Mouse (Mus musculus): ENCODE results near the gene Vmp1. TPM values are rescaled to one million over a fixed set of nuclear protein-coding genes. Genes with fewer than 3 reads are reported as not detected.

Vmp1 gene
- polyA plus RNA-seq, 1 experiment from 2014 or later = 128 TPM

DNA sequence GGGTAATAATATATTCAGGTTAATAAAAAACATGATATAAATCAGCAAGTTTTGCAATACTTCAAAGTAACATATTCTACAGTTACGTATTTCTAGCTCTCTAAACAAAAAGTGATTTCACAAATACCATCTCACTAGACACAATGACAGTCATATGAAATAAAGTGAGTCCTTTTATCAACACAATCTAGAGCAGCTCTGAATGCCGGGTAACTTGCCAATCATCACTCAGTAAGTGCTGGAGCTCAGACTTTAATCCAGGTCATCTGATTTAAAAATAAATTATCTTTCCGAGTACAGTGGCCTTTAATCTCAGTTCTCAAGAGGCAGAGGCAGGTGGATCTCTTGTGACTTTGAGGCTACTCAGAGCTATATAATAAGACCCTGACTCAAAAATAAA, 2.2 kb downstream of the Vmp1 start:
- H3K27ac ChIP-seq (ENCODE audit: low read length) = no peak overlapping the region
- 86% methylated on average over 3 of the region's 3 CpGs for WGBS

DNA sequence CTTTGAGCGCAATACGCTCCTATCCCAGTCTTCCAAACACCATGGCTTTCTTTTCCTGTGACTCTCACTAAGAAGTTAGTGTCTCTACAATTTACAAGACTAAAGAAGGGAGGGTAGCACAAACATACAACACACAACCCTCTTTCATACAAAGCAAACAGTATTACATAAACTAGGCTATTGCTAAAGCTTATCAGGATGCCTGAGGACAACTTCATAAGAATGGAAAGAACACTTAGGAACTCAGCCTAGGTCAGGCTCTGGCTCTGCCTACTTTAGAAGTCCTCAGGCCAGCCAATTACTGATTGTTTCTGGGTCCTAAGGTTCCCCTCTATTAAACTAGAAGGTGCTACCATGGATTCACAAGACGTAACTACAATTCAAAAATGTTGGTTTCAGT, 2.9 kb downstream of the Vmp1 start:
- no peak overlapping the region for H3K27ac ChIP-seq (ENCODE audit: low read length)
- no peak overlapping the region for H3K4me3 ChIP-seq (ENCODE audit: low read depth, low read length)
- 92% methylated on average over 3 of the region's 3 CpGs for WGBS
- ATAC-seq = no peak
- H3K9me3 ChIP-seq (replicated peaks; ENCODE audit: control insufficient read depth, low read length, poor library complexity, severe bottlenecking) = no peaks in the 10 kb centered on the region
- no peak overlapping the region for H3K9ac ChIP-seq (ENCODE audit: low read depth, low read length)
- no peaks in the 10 kb centered on the region for H3K27me3 ChIP-seq (ENCODE audit: control insufficient read depth, insufficient read depth, low read depth, low read length)
- no peaks in the 10 kb centered on the region for H3K36me3 ChIP-seq (ENCODE audit: control insufficient read depth, insufficient read depth, low read length)
- peaks cover 25% of the 10 kb centered on the region for H3K4me1 ChIP-seq (ENCODE audit: control insufficient read depth, insufficient read depth, low read length)
- H3K4me2 ChIP-seq (ENCODE audit: low read length) = no peak overlapping the region

More for the DNA sequence above, 2.2 kb downstream of the Vmp1 start:
- H3K9me3 ChIP-seq (replicated peaks; ENCODE audit: control insufficient read depth, low read length, poor library complexity, severe bottlenecking) = no peaks in the 10 kb centered on the region
- no peaks in the 10 kb centered on the region for H3K36me3 ChIP-seq (ENCODE audit: control insufficient read depth, insufficient read depth, low read length)
- no peaks in the 10 kb centered on the region for H3K27me3 ChIP-seq (ENCODE audit: control insufficient read depth, insufficient read depth, low read depth, low read length)
- peaks cover 25% of the 10 kb centered on the region for H3K4me1 ChIP-seq (ENCODE audit: control insufficient read depth, insufficient read depth, low read length)
- H3K4me3 ChIP-seq (ENCODE audit: low read depth, low read length) = no peak overlapping the region
- no peak for ATAC-seq
- no peak overlapping the region for H3K9ac ChIP-seq (ENCODE audit: low read depth, low read length)
- no peak overlapping the region for H3K4me2 ChIP-seq (ENCODE audit: low read length)

DNA sequence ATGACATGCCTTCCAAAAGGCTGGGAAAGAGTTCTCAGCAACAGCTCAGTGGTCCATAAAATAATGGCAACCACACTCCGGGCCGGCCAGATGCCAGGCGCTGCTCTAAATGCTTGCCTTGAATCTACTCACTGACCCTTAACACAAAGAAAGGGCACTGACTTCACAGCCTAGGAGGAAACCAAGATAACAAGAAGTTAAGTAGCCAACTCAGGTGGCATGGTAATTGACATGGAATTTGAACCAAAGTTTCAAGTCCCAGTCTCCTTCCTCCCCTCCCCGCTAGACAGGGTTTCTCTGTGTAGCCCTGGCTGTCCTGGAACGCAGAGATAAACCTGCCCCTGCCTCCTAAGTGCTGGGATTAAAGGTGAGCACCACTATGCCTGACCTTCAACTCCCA, 4.7 kb downstream of the Vmp1 start:
- Histone ChIP-seq H3K36me3 (ENCODE audit: control insufficient read depth, insufficient read depth, low read length) (no peaks in the 10 kb centered on the region), H3K9me3 (replicated peaks; ENCODE audit: control insufficient read depth, low read length, poor library complexity, severe bottlenecking) (no peaks in the 10 kb centered on the region), H3K9ac (ENCODE audit: low read depth, low read length) (no peak overlapping the region), H3K4me2 (ENCODE audit: low read length) (no peak overlapping the region), H3K27me3 (ENCODE audit: control insufficient read depth, insufficient read depth, low read depth, low read length) (no peaks in the 10 kb centered on the region), H3K27ac (ENCODE audit: low read length) (no peak overlapping the region), H3K4me1 (ENCODE audit: control insufficient read depth, insufficient read depth, low read length) (peaks cover 14% of the 10 kb centered on the region), H3K4me3 (ENCODE audit: low read depth, low read length) (no peak overlapping the region)
- no peak for ATAC-seq
- WGBS = 27% methylated on average over 5 of the region's 5 CpGs

DNA sequence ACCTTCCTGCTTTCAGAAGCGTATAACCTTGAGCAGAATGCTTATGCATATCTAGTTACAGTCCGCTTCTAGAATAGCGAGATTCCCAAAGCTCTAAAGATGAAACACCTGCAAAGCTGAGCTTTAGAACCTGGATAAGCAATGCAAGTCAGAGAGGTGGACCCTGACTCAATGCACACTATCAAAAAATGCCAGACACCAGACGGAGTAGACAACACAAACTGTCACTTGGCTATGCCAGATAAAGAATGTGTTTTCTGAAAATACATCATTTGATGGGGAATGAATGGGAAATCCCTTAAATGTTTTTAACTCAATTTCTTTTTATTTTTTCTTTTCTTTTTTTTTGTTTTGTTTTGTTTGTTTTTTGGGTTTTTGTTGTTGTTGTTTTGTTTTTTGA, 8.1 kb downstream of the Vmp1 start:
- H3K27ac ChIP-seq (ENCODE audit: low read length) = no peak overlapping the region

DNA sequence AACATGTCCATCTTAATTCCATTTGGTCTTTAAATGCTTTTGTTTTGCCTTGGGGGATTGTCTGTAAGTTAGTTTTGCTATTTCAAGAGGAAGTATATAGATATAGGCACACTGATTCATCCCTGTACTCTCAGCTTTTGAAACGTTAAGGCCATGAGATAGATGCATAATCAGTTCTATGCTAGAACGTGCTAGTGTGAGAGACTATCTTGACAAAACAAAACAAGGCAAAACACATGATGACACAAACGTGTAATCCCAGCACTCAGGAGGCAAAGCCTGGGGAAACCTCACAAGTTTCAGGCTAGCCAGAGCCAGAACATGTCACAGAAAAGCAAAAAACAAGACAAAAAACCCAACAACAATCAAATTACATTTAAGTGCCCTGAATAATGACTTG, 10.9 kb downstream of the Vmp1 start:
- no peaks in the 10 kb centered on the region for H3K9me3 ChIP-seq (replicated peaks; ENCODE audit: control insufficient read depth, low read length, poor library complexity, severe bottlenecking)
- WGBS = 80% methylated on average over 3 of the region's 3 CpGs
- H3K27ac ChIP-seq (ENCODE audit: low read length) = no peak overlapping the region
- H3K27me3 ChIP-seq (ENCODE audit: control insufficient read depth, insufficient read depth, low read depth, low read length) = no peaks in the 10 kb centered on the region
- no peak for ATAC-seq
- no peak overlapping the region for H3K4me3 ChIP-seq (ENCODE audit: low read depth, low read length)
- H3K4me2 ChIP-seq (ENCODE audit: low read length) = no peak overlapping the region
- H3K36me3 ChIP-seq (ENCODE audit: control insufficient read depth, insufficient read depth, low read length) = no peaks in the 10 kb centered on the region
- no peak overlapping the region for H3K9ac ChIP-seq (ENCODE audit: low read depth, low read length)
- 0 out of 2 replicates have a peak, but pooled peaks cover 2% of the 10 kb centered on the region for H3K4me1 ChIP-seq (ENCODE audit: control insufficient read depth, insufficient read depth, low read length)

More for the DNA sequence above, 8.1 kb downstream of the Vmp1 start:
- 91% methylated on average over 4 of the region's 4 CpGs for WGBS
- Histone ChIP-seq H3K9me3 (replicated peaks; ENCODE audit: control insufficient read depth, low read length, poor library complexity, severe bottlenecking) (no peaks in the 10 kb centered on the region), H3K4me1 (ENCODE audit: control insufficient read depth, insufficient read depth, low read length) (0 out of 2 replicates have a peak, but pooled peaks cover 2% of the 10 kb centered on the region), H3K4me3 (ENCODE audit: low read depth, low read length) (no peak overlapping the region), H3K9ac (ENCODE audit: low read depth, low read length) (no peak overlapping the region), H3K4me2 (ENCODE audit: low read length) (no peak overlapping the region), H3K27me3 (ENCODE audit: control insufficient read depth, insufficient read depth, low read depth, low read length) (no peaks in the 10 kb centered on the region), H3K36me3 (ENCODE audit: control insufficient read depth, insufficient read depth, low read length) (no peaks in the 10 kb centered on the region)
- ATAC-seq = no peak

DNA sequence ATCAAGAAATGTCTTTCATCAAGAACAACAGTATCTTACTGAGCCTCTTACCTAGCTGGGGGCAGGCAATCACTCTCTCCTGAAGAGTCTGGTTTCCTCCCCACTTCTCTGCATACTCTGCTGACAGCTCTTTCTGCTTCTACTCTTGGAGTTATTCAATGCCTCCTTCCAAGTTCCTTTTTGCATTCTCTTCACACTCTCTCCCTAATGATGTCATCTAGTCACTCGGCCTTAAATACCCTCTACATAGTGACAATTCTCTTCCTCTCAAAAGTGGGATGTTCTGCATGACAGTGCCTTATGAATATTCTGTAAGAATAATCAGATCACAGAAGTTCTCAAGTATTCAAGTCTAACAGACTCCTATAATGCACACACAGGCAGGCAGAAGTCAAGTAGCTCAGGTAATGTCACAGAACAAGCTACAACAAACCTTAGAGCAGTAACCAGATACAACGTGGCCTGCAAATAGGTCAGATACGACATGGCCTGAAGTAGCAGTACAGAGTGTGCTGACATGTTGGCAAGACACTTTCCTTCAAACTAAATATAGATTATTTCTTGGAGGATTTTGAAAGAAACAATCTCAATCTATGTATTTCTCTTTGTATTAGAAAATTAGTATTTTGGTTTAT, 12.5 kb downstream of the Vmp1 start:
- Histone ChIP-seq H3K27ac (ENCODE audit: low read length) (no peak overlapping the region), H3K27me3 (ENCODE audit: control insufficient read depth, insufficient read depth, low read depth, low read length) (no peaks in the 10 kb centered on the region), H3K4me3 (ENCODE audit: low read depth, low read length) (no peak overlapping the region), H3K9me3 (replicated peaks; ENCODE audit: control insufficient read depth, low read length, poor library complexity, severe bottlenecking) (no peaks in the 10 kb centered on the region), H3K4me1 (ENCODE audit: control insufficient read depth, insufficient read depth, low read length) (0 out of 2 replicates have a peak, but pooled peaks cover 2% of the 10 kb centered on the region), H3K4me2 (ENCODE audit: low read length) (no peak overlapping the region), H3K36me3 (ENCODE audit: control insufficient read depth, insufficient read depth, low read length) (no peaks in the 10 kb centered on the region), H3K9ac (ENCODE audit: low read depth, low read length) (no peak overlapping the region)
- ATAC-seq = no peak
- 64% methylated on average over 3 of the region's 3 CpGs for WGBS

DNA sequence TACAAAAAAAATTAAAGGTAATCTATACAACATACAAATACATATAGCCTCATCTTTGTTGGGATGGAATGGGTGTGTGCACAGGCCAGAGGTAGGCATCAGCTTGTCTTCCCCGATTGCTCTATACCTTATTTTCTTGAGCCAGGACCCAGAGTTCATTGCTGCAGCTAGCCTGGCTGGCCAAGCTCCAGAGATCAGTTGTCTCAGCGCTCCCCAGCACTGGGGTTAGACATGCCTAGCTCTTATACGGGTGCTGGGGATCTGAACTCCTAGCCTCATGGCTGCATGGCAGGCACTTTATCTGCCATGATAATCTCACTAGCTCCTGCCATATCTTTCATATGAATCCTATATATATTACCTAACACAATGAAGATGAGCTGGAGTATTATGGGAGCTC, 15.5 kb downstream of the Vmp1 start:
- Histone ChIP-seq H3K27ac (ENCODE audit: low read length) (no peak overlapping the region), H3K36me3 (ENCODE audit: control insufficient read depth, insufficient read depth, low read length) (peaks cover 4% of the 10 kb centered on the region), H3K9me3 (replicated peaks; ENCODE audit: control insufficient read depth, low read length, poor library complexity, severe bottlenecking) (no peaks in the 10 kb centered on the region), H3K4me1 (ENCODE audit: control insufficient read depth, insufficient read depth, low read length) (0 out of 2 replicates have a peak, but pooled peaks cover 2% of the 10 kb centered on the region), H3K9ac (ENCODE audit: low read depth, low read length) (no peak overlapping the region), H3K4me3 (ENCODE audit: low read depth, low read length) (no peak overlapping the region), H3K4me2 (ENCODE audit: low read length) (no peak overlapping the region), H3K27me3 (ENCODE audit: control insufficient read depth, insufficient read depth, low read depth, low read length) (no peaks in the 10 kb centered on the region)
- 93% methylated on average over 3 of the region's 3 CpGs for WGBS
- ATAC-seq = no peak

DNA sequence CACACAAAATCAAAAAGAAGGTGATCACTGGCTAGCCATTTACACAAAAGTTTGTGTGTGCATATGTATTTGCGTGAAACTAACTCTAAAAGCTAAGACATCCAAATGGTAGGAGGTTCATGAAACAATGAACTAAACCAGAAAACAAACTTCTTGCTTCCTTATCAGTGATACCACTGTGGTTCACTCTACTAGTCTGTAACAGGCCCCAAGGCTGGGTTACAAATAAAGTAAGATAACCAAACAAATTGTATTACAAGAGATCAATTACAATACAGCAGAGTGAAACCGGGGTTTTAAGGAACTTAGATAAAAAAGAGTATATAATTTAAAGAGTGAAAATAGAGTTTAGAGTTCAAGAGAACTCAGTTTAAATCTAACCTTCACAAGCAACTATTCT, 16.1 kb downstream of the Vmp1 start:
- Histone ChIP-seq H3K4me3 (ENCODE audit: low read depth, low read length) (no peak overlapping the region), H3K9ac (ENCODE audit: low read depth, low read length) (no peak overlapping the region), H3K27ac (ENCODE audit: low read length) (no peak overlapping the region), H3K27me3 (ENCODE audit: control insufficient read depth, insufficient read depth, low read depth, low read length) (no peaks in the 10 kb centered on the region), H3K4me2 (ENCODE audit: low read length) (no peak overlapping the region), H3K36me3 (ENCODE audit: control insufficient read depth, insufficient read depth, low read length) (peaks cover 4% of the 10 kb centered on the region), H3K9me3 (replicated peaks; ENCODE audit: control insufficient read depth, low read length, poor library complexity, severe bottlenecking) (no peaks in the 10 kb centered on the region), H3K4me1 (ENCODE audit: control insufficient read depth, insufficient read depth, low read length) (0 out of 2 replicates have a peak, but pooled peaks cover 2% of the 10 kb centered on the region)
- WGBS = 96% methylated on average over 2 of the region's 2 CpGs
- no peak for ATAC-seq

DNA sequence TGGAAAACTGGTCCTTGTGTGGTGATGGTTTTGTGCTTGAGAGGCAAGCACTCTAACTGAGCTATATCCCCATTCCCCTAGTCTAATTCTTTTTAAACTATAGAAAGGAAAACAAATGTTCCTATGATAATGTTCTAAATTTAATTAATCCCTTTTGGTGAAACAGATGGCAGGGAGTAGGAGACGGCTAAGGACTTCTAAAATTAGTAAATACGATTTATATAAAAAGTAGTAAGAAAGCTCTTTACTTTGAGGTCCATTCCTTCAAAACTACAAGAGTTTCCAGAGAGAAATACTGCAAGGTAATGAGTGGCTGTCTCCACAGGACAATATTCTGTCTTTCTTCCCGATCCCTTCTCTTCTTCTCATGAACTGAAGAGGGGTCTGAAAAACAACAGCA, 19.2 kb downstream of the Vmp1 start:
- Histone ChIP-seq H3K9me3 (replicated peaks; ENCODE audit: control insufficient read depth, low read length, poor library complexity, severe bottlenecking) (no peaks in the 10 kb centered on the region), H3K4me1 (ENCODE audit: control insufficient read depth, insufficient read depth, low read length) (no peaks in the 10 kb centered on the region), H3K27me3 (ENCODE audit: control insufficient read depth, insufficient read depth, low read depth, low read length) (no peaks in the 10 kb centered on the region), H3K4me3 (ENCODE audit: low read depth, low read length) (no peak overlapping the region), H3K27ac (ENCODE audit: low read length) (no peak overlapping the region), H3K4me2 (ENCODE audit: low read length) (no peak overlapping the region), H3K9ac (ENCODE audit: low read depth, low read length) (no peak overlapping the region), H3K36me3 (ENCODE audit: control insufficient read depth, insufficient read depth, low read length) (peaks cover 4% of the 10 kb centered on the region)
- 92% methylated on average over 3 of the region's 3 CpGs for WGBS
- no peak for ATAC-seq

Data from midbrain, embryonic 16.5 days (tissue).